Mouse (Mus musculus): Measurements from ENCODE around the gene Cbwd1. TPM values are rescaled to one million over a fixed set of nuclear protein-coding genes. Genes with fewer than 3 reads are reported as not detected.

Gene Cbwd1
- polyA plus RNA-seq (2012; ENCODE audit: low replicate concordance) = 0.72 TPM in 1 of 2 replicates, not detected in the other

GRCm38 (mm10) chr19:24961172-24961962 lies at the start of gene Cbwd1:
Gene Cbwd1, minus strand, starts transcription at chr19:24961610.

GRCm38 (mm10) chr19:24999201-24999886 lies 37.9 kb upstream of the Cbwd1 start, which contains the start of gene Dock8:
Gene Dock8, plus strand, starts transcription at chr19:24999534.

GRCm38 (mm10) chr19:24900581-24901220 lies 60.7 kb downstream of the Cbwd1 start, which contains the start of gene Foxd4:
Gene Foxd4, minus strand, starts transcription at chr19:24901197.

GRCm38 (mm10) chr19:24875129-24875870 lies 86.1 kb downstream of the Cbwd1 start, which contains the start of gene Gm10053:
Gene Gm10053, plus strand, starts transcription at chr19:24875686.

Other genes starting within 250 kb of the Cbwd1 start
- 0.44 TPM in 1 of 2 replicates, not detected in the other for gene Pgm5, start 99.8 kb downstream of the Cbwd1 start, polyA plus RNA-seq (2012; ENCODE audit: low replicate concordance)
- gene Gm10053, start 85.9 kb downstream of the Cbwd1 start, polyA plus RNA-seq (2012; ENCODE audit: low replicate concordance) = 0.31 TPM in 1 of 2 replicates, not detected in the other
- 0.11 and 0.20 TPM in 2 replicates for gene Foxd4, start 60.4 kb downstream of the Cbwd1 start, polyA plus RNA-seq (2012; ENCODE audit: low replicate concordance)
- gene Dock8, start 37.9 kb upstream of the Cbwd1 start, polyA plus RNA-seq (2012; ENCODE audit: low replicate concordance) = 2.6 and 7.8 TPM in 2 replicates